21 mouse cellular contexts compared by ENCODE assay signal in the genomic region with DNA sequence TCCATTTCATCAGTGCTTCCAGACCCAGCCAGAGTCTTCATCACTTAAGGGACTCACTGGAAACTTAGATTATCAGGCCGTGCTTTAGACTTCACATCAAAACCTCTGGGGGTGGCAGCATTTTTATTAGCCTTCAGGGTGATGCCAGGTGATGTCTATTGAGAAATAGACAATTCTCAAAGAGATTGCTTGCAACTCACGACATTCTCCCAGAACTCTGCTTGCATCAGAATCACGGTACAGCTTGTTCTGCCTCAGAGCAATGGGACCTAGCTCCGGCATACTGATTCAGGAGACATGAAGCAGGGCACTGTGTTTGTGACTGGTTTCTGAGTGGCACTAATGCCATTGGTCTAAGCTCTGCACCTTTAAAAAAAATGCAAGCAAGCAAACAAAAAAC.
DNase-seq lines count a peak whose midpoint lies in the region; TF ChIP-seq lines count a peak whose summit lies in the region.
"Had no signal": no experiment of that assay in that cellular context is flagged by ENCODE, and none has a peak within 500 bp of the region (broad histone marks: within the 10 kb centered on the region; RNA-seq: fewer than 3 reads in every experiment).

No protein-coding gene starts in this region.

- no peaks in the 10 kb centered on the region for H3K27me3 ChIP-seq in hindbrain, embryonic 10.5 days (ENCODE audit: insufficient read depth, poor library complexity, severe bottlenecking)
- no peaks in the 10 kb centered on the region for H3K27me3 ChIP-seq in thymus, adult 2 months (ENCODE audit: control insufficient read depth, insufficient read depth, low read length)
- H3K27me3 ChIP-seq: CH12.LX, Patski had no signal

- H3K9me3 ChIP-seq in hindbrain, embryonic 10.5 days: no peaks in the 10 kb centered on the region
- H3K9me3 ChIP-seq: G1E had no signal

- TF ChIP-seq CTCF in embryonic fibroblast, embryonic 13.5 days (IDR thresholded peaks at IDR 0.05; ENCODE audit: borderline replicate concordance, insufficient read depth, low read length): no peak
- no peak for TF ChIP-seq CTCF in thymus, adult 2 months (IDR thresholded peaks at IDR 0.05; ENCODE audit: borderline replicate concordance, control insufficient read depth, extremely low read depth, insufficient read depth, low read length, poor library complexity)

- H3K27ac ChIP-seq in embryonic fibroblast, embryonic 13.5 days (ENCODE audit: insufficient read depth, low read length): peak overlapping the region; percentile 88; the same call in 1 of the 2 replicates
- no peak overlapping the region for H3K27ac ChIP-seq in hindbrain, embryonic 10.5 days
- H3K27ac ChIP-seq in thymus, adult 2 months (ENCODE audit: control insufficient read depth, insufficient read depth, low read length): no peak overlapping the region

- no peaks in the 10 kb centered on the region; the same call in 1 of the 2 replicates for H3K4me1 ChIP-seq in embryonic fibroblast, embryonic 13.5 days (ENCODE audit: control insufficient read depth, insufficient read depth, low read length)
- no peaks in the 10 kb centered on the region for H3K4me1 ChIP-seq in hindbrain, embryonic 10.5 days (replicated peaks)
- no peaks in the 10 kb centered on the region for H3K4me1 ChIP-seq in thymus, adult 2 months (replicated peaks; ENCODE audit: control insufficient read depth, insufficient read depth, low read length)

- no peak overlapping the region for H3K4me3 ChIP-seq in embryonic fibroblast, embryonic 13.5 days (ENCODE audit: insufficient read depth, low read length)
- H3K4me3 ChIP-seq in hindbrain, embryonic 10.5 days: no peak overlapping the region
- no peak overlapping the region for H3K4me3 ChIP-seq in thymus, adult 2 months (ENCODE audit: control insufficient read depth, insufficient read depth, low read length)

- no peaks in the 10 kb centered on the region for H3K36me3 ChIP-seq in hindbrain, embryonic 10.5 days
- H3K36me3 ChIP-seq in thymus, adult 2 months (ENCODE audit: control insufficient read depth, insufficient read depth, low read length): no peaks in the 10 kb centered on the region
- H3K36me3 ChIP-seq: G1E had no signal

- no peak for TF ChIP-seq POLR2A in embryonic fibroblast, embryonic 13.5 days (IDR thresholded peaks at IDR 0.05; ENCODE audit: low read depth, low read length)
- TF ChIP-seq POLR2A in thymus, adult 2 months (IDR thresholded peaks at IDR 0.05; ENCODE audit: control insufficient read depth, extremely low read depth, insufficient read depth, low read length, poor library complexity): no peak

- 93% methylated on average over 4 of the region's 4 CpGs for WGBS in hindbrain, embryonic 10.5 days
- 95% methylated on average over 4 of the region's 4 CpGs for WGBS in thymus, adult 2 months

- DNase-seq in heart, adult 11 months: peak; percentile 62
- DNase-seq in heart, adult 9 months (ENCODE audit: low spot score in 2 of 2): no peak
- DNase-seq in fat pad, adult 2 months (ENCODE audit: extremely low read depth, low read depth, low spot score): peak; percentile 80
- DNase-seq in gonadal fat pad, adult 2 months (ENCODE audit: low read depth): peak; percentile 88
- no peak for DNase-seq in hindbrain, embryonic 10.5 days (ENCODE audit: low spot score)
- DNase-seq in adrenal gland, postnatal 4 days (ENCODE audit: low spot score in 2 of 2): no peak
- no peak for DNase-seq in thymus, adult 2 months
- DNase-seq: adrenal gland, adult 2 months; adrenal gland, adult 8-10 months; adrenal gland, postnatal 10 days; adrenal gland, postnatal 14 days; adrenal gland, postnatal 25 days; adrenal gland, postnatal 36 days; B cell, adult 2 months; cerebellum, adult 11 months; cerebellum, adult 11-12 months; cerebellum, adult 18-20 months had no signal

Comparison
In these comparisons a context has a peak if more than half of its experiments do, and no peak if none do; other contexts are left out.
1. DNase-seq: peak in heart, adult 11 months (single experiment), fat pad, adult 2 months (single experiment) and gonadal fat pad, adult 2 months (single experiment); none in heart, adult 9 months (0 of 2), hindbrain, embryonic 10.5 days (single experiment), adrenal gland, postnatal 4 days (0 of 2) and thymus, adult 2 months (single experiment).